Mouse (Mus musculus): Measurements from ENCODE around the gene Ankrd45.

- TF ChIP-seq CTCF (IDR thresholded peaks at IDR 0.05; ENCODE audit: extremely low read depth, insufficient read depth, low read length) (no peak), POLR2A (IDR thresholded peaks at IDR 0.05; ENCODE audit: extremely low read depth, insufficient read depth, low read length) (no peak)
These were observed 57.4 kb downstream of the Ankrd45 start for GRCm38 (mm10) chr1:161199856-161200255.
